Mouse (Mus musculus): ENCODE measurements around the gene Znrf4.
A peak's percentile ranks its signal among the peaks of the same experiment; 100 is the strongest.
"Not testable (repeated sequence)": the region's sequence is repeated elsewhere in the genome, so short reads cannot be mapped to it uniquely, and the experiment has no call there.

The Znrf4 gene

GRCm38 (mm10) chr17:56524943-56525342, 12.7 kb upstream of the Znrf4 start:
- no peak for DNase-seq

GRCm38 (mm10) chr17:56522744-56523143, 10.5 kb upstream of the Znrf4 start:
- no peak for DNase-seq

GRCm38 (mm10) chr17:56515690-56516410, 3.6 kb upstream of the Znrf4 start:
- DNase-seq = peak; percentile 49

GRCm38 (mm10) chr17:56514916-56515315, 2.7 kb upstream of the Znrf4 start:
- no peak for DNase-seq

GRCm38 (mm10) chr17:56514330-56514729, 2.1 kb upstream of the Znrf4 start:
- DNase-seq = no peak

GRCm38 (mm10) chr17:56511707-56512090, 532 bp downstream of the Znrf4 start:
- DNase-seq = no peak

GRCm38 (mm10) chr17:56510970-56511706, 1.1 kb downstream of the Znrf4 start:
- DNase-seq = peak; percentile 19

- DNase-seq = no peak
These were observed 1.7 kb downstream of the Znrf4 start for GRCm38 (mm10) chr17:56510473-56510969.

- DNase-seq = peak; percentile 29
These were observed 2.3 kb downstream of the Znrf4 start for GRCm38 (mm10) chr17:56509707-56510472.

- DNase-seq = no peak
These were observed 3.1 kb downstream of the Znrf4 start for GRCm38 (mm10) chr17:56509021-56509640.

GRCm38 (mm10) chr17:56507161-56508068, 4.8 kb downstream of the Znrf4 start:
- peak; percentile 95 for DNase-seq

GRCm38 (mm10) chr17:56506417-56507065, 5.7 kb downstream of the Znrf4 start:
- DNase-seq = no peak

GRCm38 (mm10) chr17:56505401-56505800, 6.8 kb downstream of the Znrf4 start:
- DNase-seq = no peak

- peak; percentile 48 for DNase-seq
These were observed 9.7 kb downstream of the Znrf4 start for GRCm38 (mm10) chr17:56502526-56502925.

GRCm38 (mm10) chr17:56501635-56502400, 10.4 kb downstream of the Znrf4 start:
- DNase-seq = not testable (repeated sequence)

- no peak for DNase-seq
These were observed 13.0 kb downstream of the Znrf4 start for GRCm38 (mm10) chr17:56499229-56499628.

GRCm38 (mm10) chr17:56494480-56494879, 17.8 kb downstream of the Znrf4 start:
- no peak for DNase-seq

- no peak for DNase-seq
These were observed 18.4 kb downstream of the Znrf4 start for GRCm38 (mm10) chr17:56493841-56494240.

- no peak for DNase-seq
These were observed 21.6 kb downstream of the Znrf4 start for GRCm38 (mm10) chr17:56490438-56491152.

- DNase-seq = no peak
These were observed 24.2 kb downstream of the Znrf4 start for GRCm38 (mm10) chr17:56488028-56488427.
